10 mouse cellular contexts compared by ENCODE assay signal in genomic region chr16:95811092-95811491, GRCm38 (mm10).
DNase-seq lines count a peak whose midpoint lies in the region; ATAC-seq and TF ChIP-seq lines count a peak whose summit lies in the region.
"Had no signal": no experiment of that assay in that cellular context is flagged by ENCODE, and none has a peak within 500 bp of the region (broad histone marks: within the 10 kb centered on the region; RNA-seq: fewer than 3 reads in every experiment).

No protein-coding gene starts in this region.

- no peak for DNase-seq in hindbrain, embryonic 14.5 days (ENCODE audit: low spot score)
- DNase-seq in kidney, postnatal 4 days, result peak; percentile 68 to 80
- DNase-seq in thymus, adult 2 months, result peak; percentile 67
- no peak for DNase-seq in forebrain, postnatal 0 days
- no peak for DNase-seq in cerebellum, adult 11 months
- DNase-seq: layer of hippocampus, adult 9-11 months had no signal

- H3K27ac ChIP-seq in hindbrain, embryonic 16.5 days (ENCODE audit: low read depth, low read length), result no peak overlapping the region
- H3K27ac ChIP-seq in hindbrain, embryonic 14.5 days, result no peak overlapping the region
- H3K27ac ChIP-seq in embryonic facial prominence, embryonic 15.5 days (replicated peaks), result peak overlapping the region; percentile 14; the same call in 1 of the 2 replicates
- H3K27ac ChIP-seq in thymus, adult 2 months (ENCODE audit: control insufficient read depth, insufficient read depth, low read length), result peak overlapping the region; percentile 85
- no peak overlapping the region for H3K27ac ChIP-seq in forebrain, postnatal 0 days (ENCODE audit: low read depth, low read length)
- no peak overlapping the region for H3K27ac ChIP-seq in intestine, postnatal 0 days (ENCODE audit: low read depth, low read length)
- H3K27ac ChIP-seq: midbrain, embryonic 13.5 days had no signal

- no peak overlapping the region for H3K4me2 ChIP-seq in hindbrain, embryonic 16.5 days (ENCODE audit: low read length)
- no peak overlapping the region for H3K4me2 ChIP-seq in hindbrain, embryonic 14.5 days (replicated peaks)
- H3K4me2 ChIP-seq in embryonic facial prominence, embryonic 15.5 days (replicated peaks), result no peak overlapping the region
- H3K4me2 ChIP-seq in forebrain, postnatal 0 days (ENCODE audit: low read depth), result no peak overlapping the region
- H3K4me2 ChIP-seq in intestine, postnatal 0 days (replicated peaks; ENCODE audit: low read depth), result no peak overlapping the region
- H3K4me2 ChIP-seq: midbrain, embryonic 13.5 days had no signal

- no peaks in the 10 kb centered on the region; the same call in 1 of the 2 replicates for H3K4me1 ChIP-seq in hindbrain, embryonic 16.5 days (ENCODE audit: control insufficient read depth, insufficient read depth, low read depth, low read length)
- H3K4me1 ChIP-seq in hindbrain, embryonic 14.5 days (replicated peaks; ENCODE audit: control insufficient read depth, insufficient read depth, low read length), result no peaks in the 10 kb centered on the region
- H3K4me1 ChIP-seq in embryonic facial prominence, embryonic 15.5 days, result no peaks in the 10 kb centered on the region; the same call in 1 of the 2 replicates
- peaks cover 81% of the 10 kb centered on the region for H3K4me1 ChIP-seq in thymus, adult 2 months (replicated peaks; ENCODE audit: control insufficient read depth, insufficient read depth, low read length)
- 0 out of 2 replicates have a peak, but pooled peaks cover 3% of the 10 kb centered on the region for H3K4me1 ChIP-seq in forebrain, postnatal 0 days (ENCODE audit: insufficient read depth)
- no peaks in the 10 kb centered on the region for H3K4me1 ChIP-seq in intestine, postnatal 0 days (replicated peaks; ENCODE audit: control insufficient read depth, insufficient read depth, low read length)
- H3K4me1 ChIP-seq: midbrain, embryonic 13.5 days had no signal

- TF ChIP-seq CTCF in thymus, adult 2 months (IDR thresholded peaks at IDR 0.05; ENCODE audit: borderline replicate concordance, control insufficient read depth, extremely low read depth, insufficient read depth, low read length, poor library complexity), result no peak
- no peak for TF ChIP-seq CTCF in forebrain, postnatal 0 days (IDR thresholded peaks at IDR 0.05; ENCODE audit: low read depth)
- TF ChIP-seq CTCF in intestine, postnatal 0 days (IDR thresholded peaks at IDR 0.05; ENCODE audit: low read depth), result no peak

- no peak overlapping the region for H3K4me3 ChIP-seq in hindbrain, embryonic 16.5 days (ENCODE audit: low read length)
- H3K4me3 ChIP-seq in hindbrain, embryonic 14.5 days (replicated peaks; ENCODE audit: low read length), result no peak overlapping the region
- no peak overlapping the region for H3K4me3 ChIP-seq in embryonic facial prominence, embryonic 15.5 days (replicated peaks)
- H3K4me3 ChIP-seq in thymus, adult 2 months (ENCODE audit: control insufficient read depth, insufficient read depth, low read length), result no peak overlapping the region
- H3K4me3 ChIP-seq in forebrain, postnatal 0 days (ENCODE audit: low read depth, low read length), result no peak overlapping the region
- no peak overlapping the region for H3K4me3 ChIP-seq in intestine, postnatal 0 days (ENCODE audit: low read depth, low read length)
- H3K4me3 ChIP-seq: midbrain, embryonic 13.5 days had no signal

- no peak overlapping the region for H3K9ac ChIP-seq in hindbrain, embryonic 16.5 days (ENCODE audit: low read depth, low read length)
- H3K9ac ChIP-seq in hindbrain, embryonic 14.5 days, result no peak overlapping the region
- H3K9ac ChIP-seq in embryonic facial prominence, embryonic 15.5 days, result no peak overlapping the region
- H3K9ac ChIP-seq in forebrain, postnatal 0 days, result no peak overlapping the region
- no peak overlapping the region for H3K9ac ChIP-seq in intestine, postnatal 0 days (ENCODE audit: low read depth, low read length)
- H3K9ac ChIP-seq: midbrain, embryonic 13.5 days had no signal

- H3K27me3 ChIP-seq in hindbrain, embryonic 16.5 days (replicated peaks; ENCODE audit: control insufficient read depth, insufficient read depth, low read length), result no peaks in the 10 kb centered on the region
- no peaks in the 10 kb centered on the region for H3K27me3 ChIP-seq in hindbrain, embryonic 14.5 days (ENCODE audit: control insufficient read depth, insufficient read depth, low read length)
- H3K27me3 ChIP-seq in embryonic facial prominence, embryonic 15.5 days, result no peaks in the 10 kb centered on the region
- no peaks in the 10 kb centered on the region for H3K27me3 ChIP-seq in thymus, adult 2 months (ENCODE audit: control insufficient read depth, insufficient read depth, low read length)
- H3K27me3 ChIP-seq in forebrain, postnatal 0 days (ENCODE audit: insufficient read depth, low read length), result no peaks in the 10 kb centered on the region
- H3K27me3 ChIP-seq in intestine, postnatal 0 days (replicated peaks; ENCODE audit: control insufficient read depth, insufficient read depth, low read length), result no peaks in the 10 kb centered on the region
- H3K27me3 ChIP-seq: midbrain, embryonic 13.5 days had no signal

- 64% methylated on average over 6 of the region's 6 CpGs for WGBS in hindbrain, embryonic 16.5 days
- WGBS in hindbrain, embryonic 14.5 days, result 66% methylated on average over 6 of the region's 6 CpGs
- WGBS in embryonic facial prominence, embryonic 15.5 days, result 69% methylated on average over 6 of the region's 6 CpGs
- WGBS in thymus, adult 2 months, result 6% methylated on average over 6 of the region's 6 CpGs
- WGBS in forebrain, postnatal 0 days, result 47% methylated on average over 6 of the region's 6 CpGs
- 71% methylated on average over 6 of the region's 6 CpGs for WGBS in intestine, postnatal 0 days

- ATAC-seq in hindbrain, embryonic 16.5 days, result 0 out of 2 replicates have a peak, but pooled peaks have one; percentile 27
- no peak for ATAC-seq in hindbrain, embryonic 14.5 days (ENCODE audit: low FRiP score)
- ATAC-seq in embryonic facial prominence, embryonic 15.5 days (ENCODE audit: insufficient number of reproducible peaks, low FRiP score, low TSS enrichment, low read depth), result no peak
- no peak for ATAC-seq in forebrain, postnatal 0 days
- ATAC-seq in intestine, postnatal 0 days, result no peak
- ATAC-seq: midbrain, embryonic 13.5 days had no signal

- no peaks in the 10 kb centered on the region for H3K9me3 ChIP-seq in hindbrain, embryonic 16.5 days (ENCODE audit: control insufficient read depth, low read length)
- H3K9me3 ChIP-seq in hindbrain, embryonic 14.5 days (ENCODE audit: control insufficient read depth, low read length), result no peaks in the 10 kb centered on the region
- no peaks in the 10 kb centered on the region for H3K9me3 ChIP-seq in embryonic facial prominence, embryonic 15.5 days (replicated peaks)
- H3K9me3 ChIP-seq in forebrain, postnatal 0 days (ENCODE audit: low read length), result no peaks in the 10 kb centered on the region
- no peaks in the 10 kb centered on the region for H3K9me3 ChIP-seq in intestine, postnatal 0 days (ENCODE audit: control insufficient read depth)
- H3K9me3 ChIP-seq: midbrain, embryonic 13.5 days had no signal

- TF ChIP-seq POLR2A in thymus, adult 2 months (IDR thresholded peaks at IDR 0.05; ENCODE audit: control insufficient read depth, extremely low read depth, insufficient read depth, low read length, poor library complexity), result no peak

- H3K36me3 ChIP-seq in hindbrain, embryonic 16.5 days (ENCODE audit: control insufficient read depth, insufficient read depth, low read length), result no peaks in the 10 kb centered on the region
- H3K36me3 ChIP-seq in hindbrain, embryonic 14.5 days (replicated peaks; ENCODE audit: control insufficient read depth, insufficient read depth), result no peaks in the 10 kb centered on the region
- H3K36me3 ChIP-seq in embryonic facial prominence, embryonic 15.5 days, result no peaks in the 10 kb centered on the region
- no peaks in the 10 kb centered on the region for H3K36me3 ChIP-seq in thymus, adult 2 months (ENCODE audit: control insufficient read depth, insufficient read depth, low read length)
- H3K36me3 ChIP-seq in forebrain, postnatal 0 days (ENCODE audit: insufficient read depth), result no peaks in the 10 kb centered on the region
- H3K36me3 ChIP-seq in intestine, postnatal 0 days (ENCODE audit: control insufficient read depth, insufficient read depth), result no peaks in the 10 kb centered on the region
- H3K36me3 ChIP-seq: midbrain, embryonic 13.5 days had no signal

Comparison
In these comparisons a context has a peak if more than half of its experiments do, and no peak if none do; other contexts are left out.
1. H3K27ac ChIP-seq: peak in embryonic facial prominence, embryonic 15.5 days (single experiment) and thymus, adult 2 months (single experiment); none in hindbrain, embryonic 16.5 days (single experiment), hindbrain, embryonic 14.5 days (single experiment), forebrain, postnatal 0 days (single experiment) and intestine, postnatal 0 days (single experiment).
2. DNase-seq: peak in kidney, postnatal 4 days (2 of 2) and thymus, adult 2 months (single experiment); none in hindbrain, embryonic 14.5 days (single experiment), forebrain, postnatal 0 days (single experiment) and cerebellum, adult 11 months (single experiment).